ENCODE assay signal across 7 mouse cellular contexts in genomic region chr11:35006773-35007567, GRCm38 (mm10).
A peak's percentile ranks its signal among the peaks of the same experiment; 100 is the strongest.
DNase-seq lines count a peak whose midpoint lies in the region; ATAC-seq and TF ChIP-seq lines count a peak whose summit lies in the region.

No protein-coding gene starts in this region.

- no peak for DNase-seq in layer of hippocampus, adult 2 months (ENCODE audit: low spot score in 2 of 2)
- DNase-seq in layer of hippocampus, postnatal 14 days (ENCODE audit: low spot score in 2 of 2) = no peak
- no peak for DNase-seq in ovary, postnatal 36 days (ENCODE audit: low spot score)
- DNase-seq in cerebellum, adult 18-20 months = no peak

- no peak overlapping the region for H3K4me3 ChIP-seq in layer of hippocampus, adult 2 months
- no peak overlapping the region; the same call in 1 of the 2 replicates for H3K4me3 ChIP-seq in intestine, embryonic 16.5 days (ENCODE audit: low read length)
- H3K4me3 ChIP-seq in liver, embryonic 16.5 days (ENCODE audit: low read depth, low read length) = peak overlapping the region; percentile 21; the same call in 1 of the 2 replicates
- 0 out of 2 replicates have a peak overlapping the region, but pooled peaks have one; percentile 18 for H3K4me3 ChIP-seq in stomach, embryonic 16.5 days (replicated peaks; ENCODE audit: low read length)

- 25% methylated on average over 20 of the region's 20 CpGs for WGBS in intestine, embryonic 16.5 days
- 14% methylated on average over 20 of the region's 20 CpGs for WGBS in liver, embryonic 16.5 days (ENCODE audit: insufficient replicate concordance)
- 21% methylated on average over 20 of the region's 20 CpGs for WGBS in stomach, embryonic 16.5 days

- H3K27me3 ChIP-seq in intestine, embryonic 16.5 days (replicated peaks; ENCODE audit: control insufficient read depth, insufficient read depth, low read length) = no peaks in the 10 kb centered on the region
- no peaks in the 10 kb centered on the region for H3K27me3 ChIP-seq in liver, embryonic 16.5 days (ENCODE audit: control insufficient read depth, insufficient read depth, low read depth, low read length)
- H3K27me3 ChIP-seq in stomach, embryonic 16.5 days (ENCODE audit: control insufficient read depth, insufficient read depth, low read length) = no peaks in the 10 kb centered on the region

- H3K36me3 ChIP-seq in intestine, embryonic 16.5 days (ENCODE audit: control insufficient read depth, insufficient read depth, low read length) = no peaks in the 10 kb centered on the region
- no peaks in the 10 kb centered on the region for H3K36me3 ChIP-seq in liver, embryonic 16.5 days (ENCODE audit: control insufficient read depth, insufficient read depth)
- H3K36me3 ChIP-seq in stomach, embryonic 16.5 days (ENCODE audit: control insufficient read depth, insufficient read depth, low read length) = no peaks in the 10 kb centered on the region

- H3K27ac ChIP-seq in layer of hippocampus, adult 2 months = 0 out of 2 replicates have a peak overlapping the region, but pooled peaks have one; percentile 14
- peak overlapping the region; percentile 17; the same call in 1 of the 2 replicates for H3K27ac ChIP-seq in intestine, embryonic 16.5 days (ENCODE audit: low read length)
- H3K27ac ChIP-seq in liver, embryonic 16.5 days (ENCODE audit: low read length) = 0 out of 2 replicates have a peak overlapping the region, but pooled peaks have one; percentile 35
- peak overlapping the region; percentile 25; the same call in 1 of the 2 replicates for H3K27ac ChIP-seq in stomach, embryonic 16.5 days (ENCODE audit: low read length)

- peaks cover 7% of the 10 kb centered on the region for H3K4me1 ChIP-seq in intestine, embryonic 16.5 days (ENCODE audit: control insufficient read depth, insufficient read depth, low read length)
- H3K4me1 ChIP-seq in liver, embryonic 16.5 days (ENCODE audit: control insufficient read depth, low read depth, low read length) = no peaks in the 10 kb centered on the region
- H3K4me1 ChIP-seq in stomach, embryonic 16.5 days (ENCODE audit: control insufficient read depth, insufficient read depth, low read length) = peaks cover 7% of the 10 kb centered on the region; the same call in 1 of the 2 replicates

- TF ChIP-seq CTCF in layer of hippocampus, adult 2 months (conservative IDR thresholded peaks at IDR 0.05) = no peak

- H3K4me2 ChIP-seq in intestine, embryonic 16.5 days (ENCODE audit: low read depth, low read length) = peak overlapping the region; percentile 26; the same call in 1 of the 2 replicates
- peak overlapping the region; percentile 28 for H3K4me2 ChIP-seq in liver, embryonic 16.5 days (ENCODE audit: low read depth, low read length)
- H3K4me2 ChIP-seq in stomach, embryonic 16.5 days (ENCODE audit: low read depth, low read length) = peak overlapping the region; percentile 40

- H3K9ac ChIP-seq in intestine, embryonic 16.5 days (ENCODE audit: low read depth, low read length) = no peak overlapping the region
- no peak overlapping the region for H3K9ac ChIP-seq in liver, embryonic 16.5 days (ENCODE audit: low read depth, low read length)
- no peak overlapping the region for H3K9ac ChIP-seq in stomach, embryonic 16.5 days (ENCODE audit: low read length)

- peak; percentile 74 for ATAC-seq in intestine, embryonic 16.5 days
- peak; percentile 87 for ATAC-seq in liver, embryonic 16.5 days (ENCODE audit: low read depth)
- peak; percentile 76 for ATAC-seq in stomach, embryonic 16.5 days (ENCODE audit: insufficient read depth, low FRiP score)

- no peaks in the 10 kb centered on the region for H3K9me3 ChIP-seq in intestine, embryonic 16.5 days (ENCODE audit: control insufficient read depth, low read length)
- H3K9me3 ChIP-seq in liver, embryonic 16.5 days (replicated peaks; ENCODE audit: control insufficient read depth, low read length) = no peaks in the 10 kb centered on the region
- no peaks in the 10 kb centered on the region for H3K9me3 ChIP-seq in stomach, embryonic 16.5 days (replicated peaks; ENCODE audit: control insufficient read depth, low read length)

Comparison
In these comparisons a context has a peak if more than half of its experiments do, and no peak if none do; other contexts are left out.
1. H3K4me3 ChIP-seq: peak in liver, embryonic 16.5 days (single experiment) and stomach, embryonic 16.5 days (single experiment); none in layer of hippocampus, adult 2 months (single experiment) and intestine, embryonic 16.5 days (single experiment).
2. Peak in every context shown above with its lines, with median percentiles within 50 percentile points of each other: H3K27ac ChIP-seq, ATAC-seq and H3K4me2 ChIP-seq.